Mouse (Mus musculus): ENCODE data around the gene Bpnt1.
A peak's percentile ranks its signal among the peaks of the same experiment; 100 is the strongest.

The Bpnt1 gene

GRCm38 (mm10) chr1:185333651-185334050 is 1.7 kb downstream of the Bpnt1 start:
- DNase-seq, result no peak

DNA sequence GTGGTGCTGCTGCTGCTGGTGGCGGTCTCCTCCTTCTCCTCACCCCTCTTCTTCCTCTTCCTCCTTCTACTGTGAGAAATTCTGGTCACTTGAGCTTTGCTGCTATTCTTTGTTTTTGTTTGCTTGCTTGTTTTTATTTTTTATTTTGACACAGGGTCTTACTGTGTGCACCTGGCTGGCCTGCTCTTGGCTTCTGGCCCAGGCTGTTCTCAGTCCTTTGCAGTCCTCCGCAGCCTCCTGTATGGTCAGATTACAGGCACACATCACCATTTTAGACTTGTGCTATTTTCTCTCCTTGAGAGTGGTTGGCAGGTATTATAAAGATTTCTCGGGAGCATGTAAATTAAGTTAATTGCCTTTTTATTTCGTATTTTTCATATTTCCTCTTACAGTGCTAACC is 2.2 kb downstream of the Bpnt1 start:
- no peak for DNase-seq

GRCm38 (mm10) chr1:185335231-185335765 is 3.3 kb downstream of the Bpnt1 start:
- DNase-seq, result no peak

GRCm38 (mm10) chr1:185336535-185336934 is 4.6 kb downstream of the Bpnt1 start:
- no peak for DNase-seq

DNA sequence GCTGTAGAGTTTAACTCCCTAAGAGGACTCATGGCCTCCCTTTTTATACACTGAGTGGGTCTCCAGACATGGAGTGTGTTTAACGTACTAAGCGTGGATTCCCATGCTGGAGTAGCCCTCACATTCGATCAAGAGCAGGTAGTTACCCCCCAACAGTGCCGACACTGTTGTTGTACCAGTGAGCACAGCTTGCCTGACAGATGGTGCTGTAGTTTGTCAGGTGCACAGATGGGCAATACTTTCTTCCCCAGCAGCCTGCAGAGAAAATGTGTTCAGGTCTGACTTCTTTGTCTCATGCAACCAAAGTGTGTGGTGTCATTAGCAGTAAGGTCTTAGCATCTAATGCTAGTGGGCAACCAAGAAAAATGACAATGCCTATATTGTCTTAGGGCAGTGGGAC is 10.5 kb downstream of the Bpnt1 start:
- no peak for DNase-seq

DNA sequence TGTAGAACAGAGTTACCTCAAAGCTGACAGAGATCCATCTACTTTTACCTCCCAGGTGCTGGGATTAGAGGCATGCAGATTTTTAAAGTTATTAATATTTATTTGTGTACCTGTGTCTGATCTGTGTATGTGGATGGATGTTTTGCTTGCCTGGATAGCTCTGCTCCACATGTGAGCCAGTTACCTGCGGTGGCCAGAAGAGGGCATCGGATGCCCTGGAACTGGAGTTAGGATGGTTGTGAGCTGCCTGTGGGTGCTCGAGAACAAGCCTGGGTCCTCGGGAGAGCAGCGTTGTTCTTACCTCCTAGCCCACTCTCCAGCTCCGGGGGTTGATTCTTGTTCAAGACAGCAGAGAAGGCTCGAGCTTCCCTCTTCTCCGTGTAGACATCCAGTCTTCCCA is 11.5 kb downstream of the Bpnt1 start:
- no peak for DNase-seq

- no peak for DNase-seq
Observed at GRCm38 (mm10) chr1:185346188-185346587, 14.2 kb downstream of the Bpnt1 start.

- DNase-seq, result no peak
Observed at GRCm38 (mm10) chr1:185349741-185350140, 17.8 kb downstream of the Bpnt1 start.

- DNase-seq, result no peak
Observed at GRCm38 (mm10) chr1:185350611-185351010, 18.7 kb downstream of the Bpnt1 start.

GRCm38 (mm10) chr1:185352151-185352550 is 20.2 kb downstream of the Bpnt1 start:
- DNase-seq, result no peak

- DNase-seq, result no peak
Observed at GRCm38 (mm10) chr1:185353351-185353750, 21.4 kb downstream of the Bpnt1 start.

GRCm38 (mm10) chr1:185354731-185355130 is 22.8 kb downstream of the Bpnt1 start:
- DNase-seq, result no peak

- DNase-seq, result no peak
Observed at GRCm38 (mm10) chr1:185356246-185356645, 24.3 kb downstream of the Bpnt1 start.

GRCm38 (mm10) chr1:185358211-185358610 is 26.3 kb downstream of the Bpnt1 start:
- DNase-seq, result no peak

DNA sequence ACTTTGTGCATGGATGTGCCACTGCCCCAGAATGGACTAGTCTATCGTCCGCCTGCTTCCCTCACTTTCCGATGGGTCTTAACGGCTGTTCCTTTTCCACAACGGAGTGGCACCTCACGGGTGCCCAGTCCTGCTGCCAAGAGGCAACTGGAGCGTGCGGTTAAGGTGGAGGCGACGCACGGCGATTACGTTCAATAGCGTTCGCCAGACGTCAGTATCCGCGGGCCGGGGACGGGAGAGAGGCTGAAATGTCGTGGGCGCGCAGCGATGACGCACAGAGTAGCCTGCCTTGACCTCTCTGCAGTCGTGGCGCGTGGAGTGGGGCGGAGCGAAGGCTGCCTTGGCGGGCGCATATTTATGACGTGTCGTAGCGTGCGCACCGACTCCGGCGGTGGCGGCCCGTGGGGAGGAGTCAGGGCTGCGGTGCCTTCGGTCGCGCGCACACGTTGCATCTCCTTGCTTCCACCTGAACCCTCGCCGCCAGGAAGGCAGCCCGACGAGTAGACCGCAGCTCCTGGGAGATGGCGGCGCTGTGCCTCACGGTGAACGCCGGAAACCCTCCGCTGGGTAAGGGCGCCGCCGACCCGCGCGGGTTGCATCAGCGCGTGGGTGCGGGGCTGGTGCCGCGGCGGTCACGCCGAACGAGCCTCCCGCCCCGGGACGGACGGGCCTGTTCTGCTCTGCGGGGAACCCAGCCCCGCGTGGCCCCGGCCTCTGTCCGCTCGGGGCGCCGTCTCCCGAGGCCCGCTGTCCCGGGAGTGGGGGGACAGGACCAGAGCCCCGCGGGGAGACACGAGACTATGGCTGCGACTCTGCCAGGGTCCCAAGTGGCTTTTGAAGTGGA is 30.9 kb downstream of the Bpnt1 start, which contains the start of gene Eprs:
Eprs (plus strand) TSS at position 368 of the 844 bp plus-strand sequence.
- DNase-seq, result peak; percentile 99

GRCm38 (mm10) chr1:185363526-185364182 is 31.7 kb downstream of the Bpnt1 start:
- DNase-seq, result peak; percentile 42

GRCm38 (mm10) chr1:185364183-185364540 is 32.2 kb downstream of the Bpnt1 start:
- DNase-seq, result no peak

DNA sequence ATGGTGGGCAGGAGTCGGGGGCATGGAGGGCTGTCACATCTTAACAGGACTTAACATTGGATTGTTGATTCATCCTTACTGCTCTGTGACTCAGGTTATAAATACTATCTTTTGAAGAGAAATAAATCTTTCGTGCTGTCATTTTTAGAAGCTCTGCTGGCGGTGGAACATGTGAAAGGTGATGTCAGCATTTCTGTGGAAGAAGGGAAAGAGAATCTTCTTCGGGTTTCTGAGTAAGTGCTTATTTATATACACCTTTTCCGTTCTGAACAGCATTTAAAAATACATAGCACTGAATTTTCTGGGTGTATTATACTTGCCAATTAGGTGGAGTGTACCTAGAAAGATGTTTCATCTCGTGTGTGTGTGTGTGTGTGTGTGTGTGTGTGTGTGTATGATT is 35.4 kb downstream of the Bpnt1 start:
- DNase-seq, result no peak

DNA sequence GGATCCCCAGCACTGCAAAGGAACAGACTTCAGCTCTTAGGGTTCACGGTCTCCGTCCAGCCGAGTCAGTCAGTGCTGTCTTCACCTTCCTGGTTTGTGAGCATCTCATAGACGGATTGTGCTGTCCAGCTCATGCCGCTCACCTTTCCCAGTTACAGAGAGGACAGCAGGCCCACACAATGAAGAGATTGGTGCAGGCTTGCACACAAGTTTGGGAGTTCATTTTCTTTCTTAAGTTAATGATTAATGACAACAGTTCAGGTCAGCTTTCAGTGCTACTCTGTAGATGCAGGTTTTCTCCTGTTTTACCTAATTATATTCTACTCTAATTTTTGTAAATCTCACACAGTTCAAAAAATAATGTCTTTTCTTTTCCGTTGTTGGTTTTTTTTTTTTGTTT is 38.0 kb downstream of the Bpnt1 start:
- DNase-seq, result no peak

DNA sequence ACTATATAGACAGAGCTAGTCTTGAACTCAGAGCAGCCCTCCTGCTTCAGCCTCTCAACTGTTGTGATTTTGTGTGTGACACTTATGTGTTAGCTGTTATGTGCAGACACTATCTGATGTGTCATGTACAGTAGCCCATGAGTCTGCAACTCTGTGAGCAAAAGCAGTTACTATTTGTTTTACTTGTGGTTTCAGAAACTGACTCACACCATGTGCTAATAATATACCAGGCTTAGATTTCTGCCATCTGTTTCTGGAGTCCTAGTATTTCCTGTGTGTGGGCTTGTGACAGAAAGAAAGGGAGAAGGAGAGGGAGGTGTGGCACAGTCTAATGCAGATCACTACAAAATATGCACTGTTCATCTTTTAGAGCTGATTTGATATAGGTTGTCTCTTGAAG is 44.4 kb downstream of the Bpnt1 start:
- DNase-seq, result peak; percentile 67

DNA sequence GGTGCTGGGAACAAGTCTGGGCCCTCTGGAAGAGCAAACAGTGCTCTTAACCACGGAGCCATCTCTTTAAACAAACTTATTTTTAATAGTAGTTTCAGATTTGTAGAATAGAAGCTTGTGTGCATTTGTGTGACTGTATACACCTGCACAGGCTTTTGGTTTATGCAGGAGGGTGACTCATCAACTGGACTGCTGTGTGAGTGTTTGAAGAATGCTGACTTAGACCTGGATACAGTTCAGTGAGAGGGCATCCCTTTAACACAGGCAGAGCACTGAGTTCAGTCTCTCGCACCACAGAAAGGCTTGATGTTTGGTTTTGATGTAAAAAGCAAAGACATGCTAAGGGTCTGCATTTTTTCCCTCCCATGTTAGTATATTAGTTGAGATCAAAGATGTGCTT is 45.5 kb downstream of the Bpnt1 start:
- no peak for DNase-seq

- DNase-seq, result no peak
Observed at GRCm38 (mm10) chr1:185401615-185402014, 69.7 kb downstream of the Bpnt1 start.

DNA sequence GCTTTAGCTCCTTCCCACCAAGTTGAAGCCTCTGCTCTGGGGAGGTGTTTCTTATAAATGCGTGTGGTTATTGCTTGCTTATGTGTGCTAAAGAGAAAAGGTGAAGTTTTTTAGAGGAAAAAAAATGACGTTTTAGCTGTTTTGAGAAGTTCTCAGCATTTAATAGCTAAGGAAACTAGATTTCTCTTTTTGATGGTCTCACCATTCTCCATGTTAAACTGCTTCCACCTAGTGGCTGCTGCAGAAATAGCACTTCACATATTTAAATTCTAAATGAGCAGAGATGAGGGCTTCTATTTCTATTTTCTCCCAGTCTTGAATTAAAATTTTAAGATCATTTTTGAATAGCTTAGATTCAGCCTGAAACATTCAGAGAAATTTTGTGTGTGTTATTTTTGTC is 72.1 kb downstream of the Bpnt1 start:
- peak; percentile 15 for DNase-seq

DNA sequence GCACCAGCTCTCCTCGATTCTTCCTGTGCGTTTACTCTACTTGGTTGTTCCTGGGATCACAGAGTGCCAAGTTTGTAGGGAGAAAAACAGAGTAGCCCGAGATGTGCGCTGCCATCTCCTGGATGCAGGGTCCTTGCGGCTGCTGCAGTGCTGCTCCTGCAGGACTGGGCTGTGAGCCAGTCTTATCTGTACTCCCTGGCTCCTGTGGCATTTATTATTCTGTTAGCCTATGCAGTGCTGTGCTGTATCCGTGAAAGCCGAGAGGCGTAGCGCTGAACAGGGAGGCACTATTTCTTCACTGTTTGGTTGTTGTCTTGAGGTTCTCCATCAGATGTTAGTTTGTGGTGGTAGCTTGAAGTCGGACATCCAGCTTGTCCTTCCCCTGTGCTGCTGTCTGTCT is 74.0 kb downstream of the Bpnt1 start:
- no peak for DNase-seq
